Mouse (Mus musculus): ENCODE results near the gene Vmn2r4.
"Not testable (repeated sequence)": the region's sequence is repeated elsewhere in the genome, so short reads cannot be mapped to it uniquely, and the experiment has no call there.

The Vmn2r4 gene

DNA sequence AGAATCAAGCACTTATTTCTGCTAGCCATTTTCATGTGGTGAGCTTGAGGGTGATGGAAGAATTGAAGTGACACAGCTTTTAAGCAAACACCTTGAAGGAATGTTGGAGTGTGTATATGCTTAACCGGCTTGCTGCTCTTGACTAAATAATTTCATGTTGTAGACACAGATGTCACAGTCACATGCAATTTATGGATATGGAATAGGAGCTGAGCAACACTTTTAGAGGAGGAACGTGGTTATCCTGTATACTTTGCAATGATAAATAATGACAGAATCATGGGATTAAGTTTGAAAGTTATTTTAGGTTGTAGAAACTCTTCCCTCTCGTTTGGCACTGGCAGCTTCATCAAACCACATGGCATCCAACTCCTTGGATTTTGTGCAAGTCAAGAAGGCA lies at the start of gene Vmn2r4:
Gene Vmn2r4, minus strand, starts transcription at position 101 of the 400 bp plus-strand sequence.
- not testable (repeated sequence) for DNase-seq (ENCODE audit: low spot score)

DNA sequence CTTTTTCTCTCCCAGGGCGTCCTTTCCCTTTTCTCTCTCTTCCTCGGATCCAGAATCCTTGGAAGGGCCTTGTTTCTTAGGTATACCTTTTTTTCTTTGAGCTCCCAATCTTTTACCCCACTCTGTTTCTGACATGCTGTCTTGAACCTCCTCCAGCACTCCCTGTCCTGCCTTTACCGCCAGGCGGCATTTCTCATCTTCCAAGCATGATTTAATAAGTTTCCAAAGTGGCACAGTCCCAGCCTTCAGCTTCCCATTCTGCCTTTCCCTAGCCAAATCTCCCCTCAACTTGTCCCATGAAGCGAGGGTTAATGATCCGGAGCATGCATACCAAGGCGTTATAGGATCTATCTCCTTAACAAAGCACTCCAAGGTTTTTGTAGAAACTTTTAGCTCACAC lies 19.1 kb upstream of the Vmn2r4 start:
- not testable (repeated sequence) for DNase-seq (ENCODE audit: low spot score)

DNA sequence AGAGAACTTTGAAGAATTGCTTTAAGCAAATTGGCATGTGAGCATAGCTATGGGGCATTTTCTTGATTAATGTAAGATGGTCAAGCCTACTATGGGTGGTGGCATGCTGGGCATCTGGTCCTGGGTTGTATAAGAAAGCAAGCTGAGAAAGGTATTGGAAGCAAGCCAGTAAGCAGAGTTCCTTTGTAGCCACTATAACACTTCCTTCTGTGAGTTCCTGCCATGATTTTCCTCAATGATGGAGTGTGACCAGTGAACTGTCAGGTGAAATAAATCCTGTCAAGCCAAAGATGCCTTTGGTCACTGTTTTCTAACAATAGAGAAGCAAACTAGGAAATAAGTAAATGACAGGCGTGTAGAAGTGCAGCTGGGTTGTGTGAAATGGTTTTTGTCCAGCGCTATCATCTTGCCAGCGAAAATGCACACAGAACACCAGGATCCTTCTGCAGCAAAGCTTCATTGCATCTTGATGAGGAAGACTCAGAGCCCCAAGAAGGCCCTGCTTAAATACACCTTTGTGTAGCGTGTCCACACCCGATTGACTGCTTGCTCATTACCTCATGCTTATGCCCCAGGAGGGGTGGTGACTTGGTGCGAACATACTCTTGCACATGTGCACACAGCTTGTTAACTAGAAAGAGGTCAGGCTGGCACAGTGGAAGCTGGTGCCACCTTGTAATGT lies 13.1 kb upstream of the Vmn2r4 start:
- not testable (repeated sequence) for DNase-seq (ENCODE audit: low spot score)

DNA sequence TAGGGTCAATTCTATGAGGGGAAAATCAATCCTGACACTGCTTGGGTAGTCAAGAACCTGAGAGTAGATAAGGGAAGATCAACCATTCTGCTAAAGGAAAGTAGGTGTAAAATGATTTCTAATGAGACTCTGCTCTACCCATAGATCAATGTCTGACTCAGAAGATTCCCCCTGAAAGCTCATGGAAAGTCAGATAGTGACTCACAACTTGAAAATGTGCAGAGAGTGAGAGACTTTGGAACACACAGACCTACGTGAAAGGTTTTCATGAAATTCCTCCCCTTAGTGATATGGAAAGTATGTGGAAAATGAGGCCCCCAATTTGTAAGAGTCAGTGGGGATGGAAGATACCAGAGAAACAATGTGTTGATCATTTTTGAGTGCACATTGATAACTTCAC lies 7.0 kb upstream of the Vmn2r4 start:
- DNase-seq (ENCODE audit: low spot score) = not testable (repeated sequence)

DNA sequence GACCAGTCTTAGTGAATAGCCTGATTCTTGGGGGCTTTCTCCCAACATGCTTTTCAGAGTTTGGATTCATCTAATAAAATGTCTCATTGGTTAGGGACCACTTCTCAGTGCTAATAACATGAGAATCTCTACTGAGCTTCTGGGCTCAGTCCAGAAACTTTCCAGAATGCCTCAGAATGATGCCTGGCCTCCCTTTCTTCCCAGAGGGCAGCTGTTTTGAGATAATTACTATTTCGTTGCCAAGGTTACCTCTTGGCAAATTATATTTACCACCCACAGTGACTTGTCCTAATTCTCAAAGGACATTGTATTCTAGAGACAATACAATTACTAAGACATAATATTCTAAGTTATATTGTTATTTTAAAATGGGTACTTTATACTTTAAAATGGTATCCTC lies 2.3 kb upstream of the Vmn2r4 start:
- not testable (repeated sequence) for DNase-seq (ENCODE audit: low spot score)

DNA sequence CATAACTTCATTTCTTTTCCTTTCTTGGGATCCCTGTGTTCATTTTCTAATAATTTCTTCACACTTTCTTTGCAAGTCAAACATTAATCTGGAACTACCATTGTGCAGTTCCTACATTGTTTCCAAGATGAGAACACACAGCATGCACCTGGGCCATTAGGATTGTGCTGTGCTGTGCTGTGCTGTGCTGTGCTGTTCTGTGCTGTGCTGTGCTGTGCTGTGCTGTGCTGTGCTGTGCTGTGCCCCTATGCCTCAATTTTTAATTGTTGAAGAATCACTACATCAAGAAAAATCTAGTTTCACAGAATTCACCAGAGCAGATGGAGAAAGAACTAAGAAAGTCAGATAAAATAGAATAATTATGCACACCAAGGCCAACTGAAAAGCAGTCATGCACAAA lies 915 bp downstream of the Vmn2r4 start:
- DNase-seq (ENCODE audit: low spot score) = not testable (repeated sequence)

DNA sequence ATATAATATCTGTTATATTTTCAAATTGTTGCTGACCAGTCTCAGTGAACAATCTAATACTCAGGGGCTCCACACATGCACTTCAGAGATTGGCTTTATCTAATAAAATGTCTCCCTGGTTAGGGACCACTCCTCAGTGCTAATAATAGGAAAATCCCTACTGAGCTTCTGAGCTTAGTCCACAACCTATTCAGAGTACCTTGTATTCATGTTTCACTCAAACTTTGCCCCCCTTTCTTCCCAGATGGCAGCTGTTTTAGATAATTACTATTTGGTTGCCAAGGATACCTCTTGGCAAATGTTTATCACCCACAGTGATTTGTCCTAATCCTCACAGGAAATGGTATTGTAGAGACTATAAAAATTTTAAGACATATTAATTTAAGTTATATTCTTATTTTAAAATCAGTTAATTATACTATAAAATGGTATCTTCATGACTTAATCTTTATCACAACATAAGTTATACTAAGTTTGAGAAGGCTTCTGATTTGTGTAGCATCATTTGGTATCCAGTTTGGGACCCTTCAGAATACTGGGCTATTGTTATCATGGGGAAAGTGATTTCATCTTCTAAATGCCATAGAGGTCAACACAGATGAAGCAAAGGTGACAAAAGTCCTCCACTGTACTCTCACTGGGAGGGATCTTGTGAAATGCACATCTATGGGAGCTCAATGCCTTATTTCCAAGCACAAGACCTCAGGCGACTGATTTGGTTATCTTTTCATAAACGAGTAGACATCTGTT lies 55.7 kb downstream of the Vmn2r4 start:
- DNase-seq (ENCODE audit: low spot score) = no peak

Data from urinary bladder, postnatal 10 days (tissue).